Mouse (Mus musculus): ENCODE data around the gene Spata25.
"Not testable (repeated sequence)": the region's sequence is repeated elsewhere in the genome, so short reads cannot be mapped to it uniquely, and the experiment has no call there.

Gene Spata25

GRCm38 (mm10) chr2:164804533-164805331 is 23.6 kb downstream of the Spata25 start, which contains the start of the genes Acot8 and Zswim3:
Gene Acot8 (minus strand): TSS chr2:164804882.
Gene Zswim3 (plus strand): TSS chr2:164805098.
- peak; percentile 97 to 98 for DNase-seq

DNA sequence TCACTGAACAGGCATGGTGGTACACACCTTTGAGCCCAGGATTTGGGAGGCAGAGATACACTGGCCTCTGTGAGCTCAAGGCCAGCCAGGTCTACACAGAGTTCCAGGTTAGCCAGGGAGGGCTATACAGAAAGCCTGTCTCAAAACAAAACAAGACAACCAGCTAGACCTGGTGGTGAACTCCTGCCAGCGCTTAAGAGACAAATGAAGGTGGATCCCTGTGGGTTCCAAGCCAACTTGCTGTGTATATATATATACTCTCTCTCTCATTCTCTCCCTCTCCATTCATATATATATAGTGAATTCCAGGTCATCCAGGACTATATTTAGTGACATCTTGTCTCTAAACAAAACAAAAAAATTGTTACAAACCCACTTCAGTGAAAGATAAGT is 24.4 kb downstream of the Spata25 start:
- DNase-seq, result no peak

DNA sequence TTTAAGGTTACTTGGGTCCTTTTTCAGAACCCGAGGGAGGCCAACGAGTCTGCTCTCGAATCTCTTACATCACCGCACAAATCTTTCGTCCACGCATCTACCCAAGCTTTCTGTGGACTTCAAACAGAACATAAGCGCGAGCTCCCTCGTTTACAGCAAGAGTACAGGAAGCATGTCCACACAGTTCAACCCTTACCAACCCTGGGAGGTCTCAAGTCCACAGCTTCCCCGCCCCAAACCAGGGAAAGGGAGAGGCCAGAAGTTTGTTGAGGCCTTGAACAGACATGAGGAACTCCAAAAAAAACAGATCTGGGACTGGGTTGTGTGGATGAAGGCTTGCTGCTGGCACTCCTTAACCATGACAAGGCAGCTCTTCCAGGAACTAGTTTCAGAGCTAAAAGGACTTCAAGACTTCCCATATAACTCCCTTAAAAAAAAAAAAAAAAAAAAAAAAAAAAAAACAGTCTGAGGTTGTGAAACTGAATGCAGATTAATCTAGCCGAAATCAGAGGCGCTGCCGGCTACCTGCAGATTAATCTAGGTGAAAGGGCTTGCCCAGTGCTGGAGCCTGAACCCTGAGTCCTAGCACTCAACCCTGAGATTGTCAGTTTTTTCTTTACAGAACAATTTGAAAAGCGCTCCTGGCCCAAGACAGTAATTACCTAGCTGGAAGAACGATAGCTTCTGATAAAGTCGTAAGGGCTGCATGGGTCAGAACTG is 25.0 kb downstream of the Spata25 start:
- no peak for DNase-seq

DNA sequence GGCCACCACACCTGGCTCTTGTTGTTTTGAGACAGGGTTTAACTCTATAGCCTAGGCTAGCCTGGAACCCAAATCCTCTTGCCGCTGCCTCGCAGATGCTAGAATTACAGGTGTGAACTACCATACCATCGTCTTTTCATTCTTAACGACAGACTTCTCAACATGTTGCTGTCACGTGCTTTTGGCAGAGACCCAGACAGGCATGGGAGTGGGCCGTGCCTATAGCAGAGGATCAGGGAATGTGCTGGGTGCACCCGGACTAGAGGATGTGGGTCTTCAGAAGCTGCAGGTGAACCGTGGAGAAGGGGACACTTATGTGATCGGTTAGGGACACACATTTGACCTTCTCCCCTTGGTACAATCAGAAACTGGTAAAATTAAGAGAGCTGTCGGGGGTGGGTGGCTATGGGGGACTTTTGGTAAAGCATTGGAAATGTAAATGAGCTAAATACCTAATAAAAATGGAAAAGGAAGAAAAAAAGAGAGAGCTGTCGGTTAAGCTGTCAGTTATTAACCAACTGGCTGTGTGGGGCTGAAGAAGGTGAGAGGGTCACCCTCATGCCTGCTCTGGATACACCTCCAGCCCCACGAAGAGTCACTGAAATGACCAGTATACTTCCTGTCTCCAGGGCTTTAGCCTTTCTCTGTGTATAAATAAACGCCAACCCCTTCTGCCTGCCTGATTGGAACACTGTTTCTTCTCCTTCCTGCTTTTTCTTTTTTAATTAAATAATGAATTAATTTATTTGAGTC is 27.9 kb downstream of the Spata25 start:
- DNase-seq, result no peak

- not testable (repeated sequence) for DNase-seq
Observed at GRCm38 (mm10) chr2:164798554-164798953, 29.8 kb downstream of the Spata25 start.

GRCm38 (mm10) chr2:164795868-164796267 is 32.5 kb downstream of the Spata25 start:
- no peak for DNase-seq

GRCm38 (mm10) chr2:164794293-164794692 is 34.0 kb downstream of the Spata25 start:
- peak; percentile 85 for DNase-seq

- no peak for DNase-seq
Observed at GRCm38 (mm10) chr2:164793772-164794171, 34.6 kb downstream of the Spata25 start.

DNA sequence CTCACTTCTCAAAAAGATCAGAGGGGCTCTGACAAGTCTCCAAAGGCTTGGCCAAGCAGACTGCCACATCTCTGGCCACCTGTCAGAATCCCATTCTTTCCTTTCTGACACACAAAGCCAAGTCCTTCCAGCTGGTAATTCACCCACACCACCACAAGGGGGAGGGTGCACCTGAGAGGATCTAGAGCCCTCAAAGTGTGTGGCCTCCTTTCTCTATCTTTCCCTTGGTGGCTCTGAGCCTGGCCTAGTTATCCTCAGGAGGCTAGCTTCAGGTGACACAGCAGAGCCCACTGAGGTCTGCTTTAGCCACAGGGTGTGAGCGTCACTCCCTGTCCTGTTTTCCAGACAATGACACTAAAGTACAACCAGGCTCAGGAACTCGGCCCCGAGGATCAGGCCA is 35.1 kb downstream of the Spata25 start:
- DNase-seq, result peak; percentile 77 to 78

GRCm38 (mm10) chr2:164792400-164793190 is 35.7 kb downstream of the Spata25 start:
- peak in 1 of 2 experiments; percentile 30 for DNase-seq

DNA sequence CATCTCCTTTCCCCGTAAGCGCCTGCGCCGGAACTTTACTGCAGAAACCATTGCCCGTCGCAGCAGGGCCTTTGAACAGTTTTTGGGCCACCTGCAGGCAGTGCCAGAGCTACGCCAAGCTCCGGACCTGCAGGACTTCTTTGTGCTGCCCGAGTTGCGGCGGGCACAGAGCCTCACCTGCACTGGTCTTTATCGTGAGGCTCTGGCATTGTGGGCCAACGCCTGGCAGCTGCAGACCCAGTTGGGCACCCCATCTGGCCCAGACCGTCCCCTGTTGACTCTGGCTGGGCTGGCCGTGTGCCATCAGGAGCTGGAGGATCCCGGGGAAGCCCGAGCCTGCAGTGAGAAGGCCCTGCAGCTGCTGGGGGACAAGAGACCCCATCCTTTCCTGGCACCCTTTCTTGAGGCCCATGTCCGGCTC is 36.5 kb downstream of the Spata25 start:
- peak; percentile 63 to 64 for DNase-seq

- no peak for DNase-seq
Observed at GRCm38 (mm10) chr2:164790451-164790850, 37.9 kb downstream of the Spata25 start.

- DNase-seq, result no peak
Observed at GRCm38 (mm10) chr2:164788411-164788810, 39.9 kb downstream of the Spata25 start.

DNA sequence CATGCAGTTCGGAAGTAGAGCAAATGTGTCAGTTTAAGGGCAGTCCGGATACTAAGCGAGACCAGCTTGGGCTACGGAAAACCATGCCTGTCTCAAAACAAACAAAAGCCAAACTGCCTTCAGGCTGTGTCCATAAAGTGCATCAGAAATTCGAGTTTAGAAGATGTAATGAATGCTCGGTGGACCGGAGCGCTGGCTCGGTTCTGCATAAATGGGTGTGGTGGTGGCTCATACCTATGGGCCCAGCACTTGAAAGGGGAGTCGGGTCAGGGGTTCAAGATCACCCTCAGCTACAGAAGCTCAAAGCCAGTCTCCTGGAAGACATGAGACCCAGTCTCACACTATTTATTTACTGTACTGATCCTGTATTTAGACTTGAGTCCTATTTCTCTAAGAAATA is 40.6 kb downstream of the Spata25 start:
- DNase-seq, result no peak

- no peak for DNase-seq
Observed at GRCm38 (mm10) chr2:164787032-164787431, 41.3 kb downstream of the Spata25 start.

GRCm38 (mm10) chr2:164786388-164786885 is 41.9 kb downstream of the Spata25 start:
- no peak for DNase-seq

- DNase-seq, result peak; percentile 92 to 93
Observed at GRCm38 (mm10) chr2:164785481-164786387, 42.6 kb downstream of the Spata25 start, which contains the start of gene Snx21. Gene Snx21 (plus strand): TSS chr2:164785823.

GRCm38 (mm10) chr2:164784869-164785420 is 43.4 kb downstream of the Spata25 start:
- no peak for DNase-seq

- DNase-seq, result no peak
Observed at GRCm38 (mm10) chr2:164783926-164784581, 44.3 kb downstream of the Spata25 start.

DNA sequence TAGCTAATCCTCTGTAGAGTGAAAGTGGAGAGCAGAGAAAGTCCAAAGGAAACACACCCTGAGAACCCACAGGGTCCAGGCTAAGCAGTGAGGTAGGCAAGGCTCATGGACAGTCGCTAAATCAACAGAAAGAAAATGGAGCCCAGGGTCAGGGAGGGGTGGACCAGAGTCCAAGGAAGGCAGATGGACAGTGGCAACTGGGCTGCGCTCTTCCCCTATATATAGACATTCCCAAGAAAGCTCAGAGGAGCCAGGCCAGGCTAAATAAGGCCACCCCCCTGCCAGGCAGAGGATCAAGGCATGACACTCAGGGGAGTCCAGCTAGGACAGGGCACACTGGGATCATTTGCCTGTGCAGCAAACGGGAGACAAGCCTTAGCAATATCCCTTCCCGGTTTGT is 46.5 kb downstream of the Spata25 start:
- no peak for DNase-seq

Measured in cerebellum, adult 18-20 months (tissue).